Mouse (Mus musculus) hematopoietic multipotent progenitor cell, adult 10-12 weeks (in vitro differentiated cells): Measurements from ENCODE around the gene Khdc4. TPM values are rescaled to one million over a fixed set of nuclear protein-coding genes. Genes with fewer than 3 reads are reported as not detected.

Experiments
- polyA plus RNA-seq: library from polyadenylated mRNA; stranded (reverse); fragments of >175 nt; gene quantifications from 2 replicates; pipeline ENCODE4 v1.2.3, GENCODE M21; 2012; ENCODE audit warnings: low replicate concordance

Gene Khdc4
- polyA plus RNA-seq = 21.4 and 31.5 TPM in 2 replicates

DNA sequence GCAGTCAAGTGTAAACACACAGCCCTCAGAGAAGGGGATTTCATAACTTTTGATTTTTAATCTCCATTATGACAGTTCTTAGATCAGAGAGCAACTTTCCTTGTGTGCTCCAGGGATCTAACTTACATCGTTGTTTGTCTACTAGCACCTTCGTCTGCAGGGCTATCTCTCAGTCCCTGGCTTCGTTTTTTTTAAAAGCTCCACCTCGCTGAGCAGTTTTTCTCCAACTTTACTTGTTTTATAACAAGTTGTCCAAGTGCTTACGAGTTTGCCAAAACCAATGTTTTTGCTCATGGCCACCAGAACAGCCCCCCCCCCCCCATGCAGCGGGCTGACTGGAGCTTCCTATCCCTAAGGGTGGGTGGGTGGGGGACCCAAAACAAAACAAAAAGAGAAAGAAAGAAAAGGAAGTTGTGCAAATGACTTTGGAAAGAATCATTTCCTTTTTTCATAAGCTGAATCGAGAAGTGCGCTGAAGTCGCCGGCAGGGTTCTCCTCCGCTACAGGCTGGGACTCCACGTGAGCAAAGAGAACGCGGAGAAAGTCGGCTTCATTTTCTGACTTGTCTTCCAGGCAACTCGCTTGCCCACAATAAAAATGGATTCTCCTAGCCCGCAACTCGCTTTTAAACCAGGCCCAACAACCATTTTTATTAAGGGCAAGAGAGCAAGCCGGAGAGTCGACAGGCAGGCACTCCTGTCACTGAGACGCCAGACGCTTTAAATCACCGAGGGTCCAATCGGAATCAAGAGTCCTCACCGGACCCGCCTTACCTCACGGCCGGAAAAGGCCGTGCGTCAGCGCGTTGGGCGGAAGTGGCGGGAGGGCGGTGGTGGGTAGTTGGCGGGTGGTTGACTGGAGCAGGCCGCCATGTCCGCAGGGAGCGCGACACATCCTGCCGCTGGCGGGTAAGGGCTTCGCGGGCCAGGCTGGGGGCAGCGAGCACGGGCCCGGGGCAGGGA, at the start of gene Khdc4:
Gene Khdc4 (plus strand): TSS at position 824 of the 962 bp plus-strand sequence.

DNA sequence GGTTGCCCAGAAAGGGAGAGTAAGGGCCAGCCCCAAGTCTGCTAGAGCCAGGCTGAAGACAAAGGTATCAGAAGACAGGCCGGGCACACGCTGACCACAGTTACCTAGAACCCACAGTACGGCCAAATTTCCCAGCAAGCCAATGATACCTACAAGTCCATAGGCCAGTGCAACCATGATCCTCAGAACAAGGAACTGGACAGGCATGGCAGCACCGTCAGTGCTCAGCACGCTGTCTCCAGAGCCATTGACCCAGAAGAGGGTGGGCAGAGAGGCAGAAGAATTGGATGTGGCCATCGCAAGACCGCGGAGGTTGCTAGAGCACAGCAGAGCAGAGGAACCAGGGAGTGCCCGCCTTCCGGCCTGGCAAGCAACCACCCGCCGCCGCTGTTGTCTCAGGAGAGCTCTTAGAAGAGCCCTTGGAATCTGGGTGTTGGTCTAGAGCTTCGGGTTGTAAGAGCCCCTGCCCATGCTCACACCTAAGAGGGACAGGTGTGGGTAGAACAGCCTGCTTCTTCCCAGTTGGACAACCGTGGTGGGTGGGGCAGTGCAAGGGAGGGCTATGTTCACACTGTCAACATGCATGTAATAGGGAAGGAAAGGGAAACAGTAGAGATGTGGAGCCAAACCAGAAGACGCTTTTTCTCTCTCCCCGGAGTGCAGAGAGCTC, 32.6 kb upstream of the Khdc4 start, which contains the start of gene Rxfp4:
Gene Rxfp4 (minus strand): TSS at position 297 of the 670 bp plus-strand sequence.

GRCm38 (mm10) chr3:88716399-88717197, 31.0 kb downstream of the Khdc4 start, which contains the start of gene Rit1:
Gene Rit1 (plus strand): TSS chr3:88716838.

Other genes starting within 250 kb of the Khdc4 start
- gene Sema4a, start 224.6 kb upstream of the Khdc4 start, polyA plus RNA-seq = 87.8 and 314 TPM in 2 replicates
- 37.6 and 43.2 TPM in 2 replicates for gene Lmna, start 175.8 kb upstream of the Khdc4 start, polyA plus RNA-seq
- 1.2 and 1.6 TPM in 2 replicates for gene Mex3a, start 153.4 kb upstream of the Khdc4 start, polyA plus RNA-seq
- 0.21 TPM in 1 of 2 replicates, not detected in the other for gene Rab25, start 137.5 kb upstream of the Khdc4 start, polyA plus RNA-seq
- gene Lamtor2, start 132.7 kb upstream of the Khdc4 start, polyA plus RNA-seq = 34.9 and 125 TPM in 2 replicates
- gene Ubqln4, start 132.0 kb upstream of the Khdc4 start, polyA plus RNA-seq = 40.8 and 50.4 TPM in 2 replicates
- 19.9 and 162 TPM in 2 replicates for gene Ssr2, start 109.9 kb upstream of the Khdc4 start, polyA plus RNA-seq
- 309 and 746 TPM in 2 replicates for gene Arhgef2, start 79.8 kb upstream of the Khdc4 start, polyA plus RNA-seq
- gene Rxfp4, start 32.7 kb upstream of the Khdc4 start, polyA plus RNA-seq = not detected in 2 replicates
- gene Rit1, start 31.0 kb downstream of the Khdc4 start, polyA plus RNA-seq = 27.1 and 47.2 TPM in 2 replicates
- 5.3 and 8.0 TPM in 2 replicates for gene Syt11, start 89.4 kb downstream of the Khdc4 start, polyA plus RNA-seq
- gene Gon4l, start 149.4 kb downstream of the Khdc4 start, polyA plus RNA-seq = 8.8 and 14.5 TPM in 2 replicates
- 12.0 and 14.3 TPM in 2 replicates for gene Msto1, start 228.2 kb downstream of the Khdc4 start, polyA plus RNA-seq